Mouse (Mus musculus) urinary bladder, postnatal 10 days (tissue): ENCODE data around the gene Fam3b.

Source experiments
- DNase-seq: peaks from one replicate; pipeline ENCODE4 v3.0.0; 2022; ENCODE audit warnings: low spot score

Gene Fam3b

DNA sequence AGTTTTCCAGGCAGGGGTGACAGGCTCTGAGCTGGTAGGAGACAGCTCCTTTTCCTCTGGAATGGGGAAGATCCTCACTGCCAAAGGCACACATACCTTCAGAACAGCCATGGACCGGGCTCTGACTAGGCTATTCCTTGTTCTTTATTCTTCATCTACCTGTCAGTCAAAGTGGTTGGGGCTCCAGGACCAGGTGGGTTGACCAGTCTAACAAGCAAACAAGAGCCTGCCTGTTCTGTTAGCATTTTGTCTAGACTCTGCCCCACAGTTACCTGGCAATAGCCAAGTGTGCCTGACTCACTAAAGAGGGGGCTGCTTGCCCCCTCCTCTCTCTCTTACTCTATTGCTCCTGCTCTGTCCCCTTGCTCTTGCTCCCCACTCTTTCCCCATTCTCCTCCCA, 22.2 kb downstream of the Fam3b start:
- no peak for DNase-seq

DNA sequence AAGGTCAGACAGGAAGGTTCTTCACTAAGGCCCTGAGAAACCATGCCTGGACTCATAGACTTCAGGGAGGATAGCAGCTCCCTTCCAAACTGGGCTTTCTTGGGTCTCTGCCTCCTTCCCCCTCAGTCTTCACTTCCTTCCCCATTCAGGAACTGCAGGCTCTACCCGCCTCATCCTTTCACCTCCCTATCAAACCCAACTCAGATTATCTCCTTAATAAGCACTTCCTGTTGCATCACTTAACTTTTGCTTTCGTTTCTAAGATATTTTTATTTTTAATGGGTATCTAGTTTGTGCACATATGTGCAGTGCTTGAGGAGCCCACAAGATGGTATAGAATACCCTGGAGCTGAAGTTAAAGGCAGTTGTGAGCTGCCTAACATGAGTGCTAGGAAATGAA, 36.0 kb downstream of the Fam3b start:
- DNase-seq = no peak

DNA sequence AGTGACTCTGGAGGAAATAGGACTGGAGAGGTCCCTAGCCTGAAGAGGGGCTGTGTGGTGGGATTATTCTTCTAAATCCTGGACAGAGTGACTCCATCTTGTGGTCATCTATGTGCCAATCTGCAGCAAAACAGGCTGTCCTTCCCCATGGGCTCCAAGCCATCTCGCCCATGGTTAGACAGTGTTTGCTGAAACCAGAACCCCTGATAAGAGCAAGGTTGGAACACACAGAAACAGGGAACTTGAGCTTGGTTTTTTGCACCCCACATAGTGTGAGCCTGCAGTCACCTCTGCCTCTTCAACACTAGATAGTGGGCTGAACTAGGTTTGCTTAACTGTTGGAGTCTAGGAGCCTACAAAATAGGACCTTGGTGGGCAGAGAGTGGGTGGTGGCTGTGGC, 38.1 kb downstream of the Fam3b start:
- no peak for DNase-seq

DNA sequence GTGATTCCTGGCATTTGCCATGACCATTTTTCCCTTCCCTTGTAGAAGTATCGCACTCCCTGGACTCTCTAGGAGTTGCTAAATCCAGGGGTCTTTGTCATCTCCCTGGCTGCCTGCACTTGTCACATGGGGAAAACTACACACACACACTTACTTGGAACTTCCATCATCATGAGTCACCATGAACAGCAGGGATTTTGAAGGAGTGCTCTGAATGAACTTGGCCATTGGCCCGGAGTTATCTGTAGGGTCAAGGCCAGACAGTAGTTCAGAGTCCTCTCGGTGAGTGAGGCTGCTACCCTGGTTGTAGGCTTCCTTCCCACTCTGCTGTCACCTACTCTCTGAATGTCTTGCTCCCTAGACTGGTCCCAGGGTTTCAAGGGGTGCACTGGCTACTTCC, 39.0 kb downstream of the Fam3b start:
- no peak for DNase-seq

DNA sequence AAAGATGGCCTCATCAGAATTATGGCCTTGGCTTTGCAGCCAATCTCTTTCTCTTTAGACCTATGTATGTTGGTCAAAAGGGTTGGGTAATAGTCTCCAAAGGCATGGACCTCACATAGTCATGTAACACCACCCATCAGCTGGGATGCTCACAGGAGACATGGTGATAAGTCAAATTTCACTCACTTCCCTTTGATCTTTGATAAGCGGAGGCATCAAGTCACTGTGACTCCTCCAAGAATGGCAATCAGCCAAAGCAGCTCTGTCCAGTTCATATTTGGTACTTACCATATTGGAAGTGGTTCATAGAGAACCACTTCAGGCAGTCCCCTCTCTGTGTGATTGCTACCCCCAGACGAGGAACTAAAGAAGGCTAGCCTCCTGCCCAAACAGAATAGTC, 39.9 kb downstream of the Fam3b start:
- no peak for DNase-seq

DNA sequence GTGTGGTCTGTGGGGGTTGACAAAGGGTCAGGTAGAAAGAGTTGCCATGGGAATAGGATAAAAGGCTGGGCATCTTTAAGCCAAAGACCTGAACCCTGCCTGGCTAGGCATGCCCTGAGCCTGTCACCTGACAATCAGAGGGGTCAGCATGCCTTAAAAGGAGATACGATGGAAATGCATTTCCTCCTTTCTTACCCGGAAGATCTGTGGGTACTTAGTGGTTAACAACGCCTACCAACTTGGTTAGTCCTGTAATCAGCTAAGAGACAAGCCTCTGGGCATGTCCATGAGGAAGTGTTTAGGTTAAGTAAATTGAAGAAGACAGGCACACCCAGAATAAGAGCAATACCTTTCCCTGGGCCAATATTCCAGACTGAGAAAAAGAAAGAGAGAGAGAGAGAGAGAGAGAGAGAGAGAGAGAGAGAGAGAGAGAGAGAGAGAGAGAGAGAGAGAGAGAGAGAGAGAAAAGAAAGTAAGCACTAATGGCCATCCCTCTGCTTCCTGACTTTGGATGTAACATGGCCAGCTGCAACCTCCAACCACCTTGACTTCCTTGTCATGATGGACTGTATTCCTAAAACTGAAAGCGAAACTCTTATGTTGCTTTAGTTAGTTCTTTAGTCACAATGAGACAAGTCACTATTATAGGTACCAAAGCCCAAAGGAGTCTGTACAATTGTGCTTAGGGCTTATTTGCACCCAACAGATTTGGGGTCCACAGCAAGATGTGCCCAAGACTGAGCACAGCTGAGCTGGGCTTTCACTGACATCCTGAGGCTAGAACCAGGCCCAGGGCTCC, 46.4 kb downstream of the Fam3b start:
- no peak for DNase-seq

DNA sequence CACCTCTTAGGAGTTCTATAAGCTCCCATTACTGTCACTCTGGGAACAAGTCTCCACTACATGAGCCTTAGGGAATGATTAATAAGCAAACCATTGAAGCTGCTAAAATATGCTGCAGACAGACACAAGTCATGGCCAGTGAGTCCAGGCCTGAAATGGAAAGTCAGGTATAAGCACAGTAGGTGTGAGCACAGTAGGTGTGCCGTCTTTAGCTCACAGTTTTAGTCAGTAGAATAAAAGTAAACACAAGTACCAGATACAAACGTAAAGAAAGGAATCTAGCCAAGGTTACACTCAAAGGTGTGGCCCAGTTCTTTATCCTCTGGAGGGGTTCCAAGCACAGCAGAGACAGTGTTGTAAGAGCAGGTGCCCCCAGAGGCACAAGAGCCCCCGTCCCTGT, 47.1 kb downstream of the Fam3b start:
- DNase-seq = no peak

DNA sequence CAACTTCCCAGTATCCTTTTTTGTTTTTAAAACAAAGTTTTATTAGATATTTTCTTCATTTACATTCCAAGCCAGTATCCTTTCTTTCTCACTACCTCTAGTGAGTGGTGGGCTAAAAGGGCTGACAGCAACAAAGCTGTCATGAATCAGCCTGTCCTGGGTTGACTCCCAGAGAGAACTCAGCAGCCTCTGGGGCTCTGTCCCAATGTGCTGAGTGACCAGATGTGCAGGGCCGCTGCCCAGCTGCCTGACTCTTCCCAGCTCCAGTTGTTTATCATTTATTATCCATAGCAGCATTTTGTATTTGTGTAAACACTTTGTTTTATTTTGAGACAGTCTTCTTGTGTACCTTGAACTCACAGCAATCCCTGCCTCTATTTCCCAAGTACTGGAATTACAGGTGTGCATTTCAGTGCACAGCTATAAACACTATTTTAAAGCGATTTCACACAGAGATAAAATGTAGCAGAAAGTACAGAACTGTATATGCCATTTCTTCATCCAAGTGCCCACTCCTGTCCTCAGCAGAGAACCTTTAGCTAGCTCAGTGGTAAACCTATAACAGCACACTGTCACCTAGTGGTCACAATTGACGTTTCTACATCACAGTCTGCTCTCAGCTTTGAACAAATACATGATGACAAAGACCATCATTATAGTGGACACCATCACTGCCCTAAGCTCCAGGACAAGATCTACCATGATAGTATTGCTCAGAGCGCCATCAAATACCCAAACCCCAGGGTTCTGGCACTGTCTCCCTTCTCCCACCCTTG, 48.2 kb downstream of the Fam3b start:
- DNase-seq = no peak

DNA sequence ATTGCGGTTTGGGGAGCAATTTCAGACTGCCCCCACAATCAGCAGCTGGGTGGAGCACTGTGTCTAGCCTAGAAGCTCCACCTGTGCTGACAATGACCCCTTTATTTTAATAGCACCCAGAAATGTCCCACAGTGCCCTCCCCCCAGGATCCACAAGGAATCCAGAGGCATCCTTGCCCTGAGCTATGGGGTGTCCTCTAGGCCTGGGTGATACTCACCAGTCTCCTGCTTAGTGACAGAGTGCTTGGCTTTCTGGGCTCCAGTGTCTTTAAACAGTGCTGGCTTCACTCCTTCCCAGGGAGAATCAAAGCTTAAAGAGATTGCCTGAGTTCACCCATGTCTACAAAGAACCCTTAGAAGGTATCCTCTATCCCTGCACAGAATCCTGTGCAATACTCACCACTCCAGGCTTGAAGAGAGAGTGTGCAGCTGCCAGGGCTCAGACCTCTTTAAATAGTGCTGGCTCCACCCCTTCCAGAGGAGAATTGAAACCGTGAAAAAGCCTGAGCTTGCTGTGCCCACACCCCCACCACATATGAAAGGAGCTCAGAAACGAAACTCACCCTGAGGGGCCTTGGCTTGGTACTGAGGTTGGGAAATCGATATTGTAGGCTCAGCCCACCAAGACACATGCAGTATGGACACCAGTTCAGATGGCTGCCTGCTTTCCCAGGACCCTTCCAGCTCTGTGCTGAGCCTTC, 52.0 kb downstream of the Fam3b start, which contains the start of gene Mx1:
Gene Mx1 (minus strand): TSS at position 427 of the 701 bp plus-strand sequence.
- DNase-seq = no peak

DNA sequence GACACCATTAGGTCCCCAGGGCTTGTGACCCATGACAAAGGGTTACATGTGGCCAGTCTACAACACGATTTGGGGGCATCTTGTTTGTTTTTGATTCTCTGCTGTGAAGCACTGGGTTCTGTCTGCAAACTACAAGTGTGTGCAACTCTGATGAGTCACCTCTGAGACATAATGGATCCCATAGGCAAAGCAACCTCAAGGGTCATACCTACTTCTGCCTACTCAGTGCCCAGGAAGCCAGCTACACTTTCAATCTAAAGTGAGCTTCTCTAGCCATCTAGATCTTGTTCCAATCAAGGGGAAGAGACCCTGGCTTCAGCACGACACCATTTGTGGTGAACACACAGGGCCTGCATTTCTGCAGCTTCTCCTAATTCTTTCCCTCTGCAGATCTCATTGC, 53.3 kb downstream of the Fam3b start:
- no peak for DNase-seq

DNA sequence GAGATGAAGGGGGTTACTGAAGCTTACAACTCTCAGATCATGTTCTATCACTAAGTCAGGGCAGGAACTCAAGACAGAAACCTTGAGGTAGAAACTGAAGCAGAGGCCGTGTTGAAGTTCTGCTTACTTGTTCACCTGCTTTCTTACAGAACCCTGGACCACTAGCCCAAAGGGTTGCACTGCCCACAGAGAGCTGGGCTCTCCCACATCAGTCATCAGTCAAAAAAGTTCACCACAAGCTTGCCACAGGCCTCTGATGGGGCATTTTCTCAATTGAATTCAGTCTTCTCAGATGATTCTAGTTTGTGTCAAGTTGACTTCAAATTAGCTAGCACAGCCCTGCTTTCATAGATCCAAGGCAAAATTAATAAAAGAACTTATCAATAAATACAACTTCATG, 54.8 kb downstream of the Fam3b start:
- DNase-seq = no peak

DNA sequence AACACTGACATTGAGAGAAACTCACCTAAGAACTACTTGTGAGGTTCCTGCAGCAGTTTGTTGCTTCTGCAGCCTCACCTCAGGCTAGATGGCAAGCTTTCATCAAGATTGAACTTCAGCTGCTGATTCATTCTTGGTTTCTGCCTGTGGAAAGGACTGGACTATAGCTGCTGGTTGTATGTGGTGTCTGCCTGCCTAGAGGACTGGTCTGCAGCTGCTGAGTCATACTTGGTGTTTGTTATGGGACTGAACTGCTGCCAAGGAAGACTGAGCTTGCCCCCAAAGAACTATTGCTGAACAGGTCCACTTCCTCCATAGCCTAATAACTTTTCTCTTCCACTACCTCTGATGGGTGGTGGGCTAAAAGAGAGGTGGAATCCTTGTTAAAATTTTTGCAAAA, 67.2 kb downstream of the Fam3b start:
- DNase-seq = no peak

DNA sequence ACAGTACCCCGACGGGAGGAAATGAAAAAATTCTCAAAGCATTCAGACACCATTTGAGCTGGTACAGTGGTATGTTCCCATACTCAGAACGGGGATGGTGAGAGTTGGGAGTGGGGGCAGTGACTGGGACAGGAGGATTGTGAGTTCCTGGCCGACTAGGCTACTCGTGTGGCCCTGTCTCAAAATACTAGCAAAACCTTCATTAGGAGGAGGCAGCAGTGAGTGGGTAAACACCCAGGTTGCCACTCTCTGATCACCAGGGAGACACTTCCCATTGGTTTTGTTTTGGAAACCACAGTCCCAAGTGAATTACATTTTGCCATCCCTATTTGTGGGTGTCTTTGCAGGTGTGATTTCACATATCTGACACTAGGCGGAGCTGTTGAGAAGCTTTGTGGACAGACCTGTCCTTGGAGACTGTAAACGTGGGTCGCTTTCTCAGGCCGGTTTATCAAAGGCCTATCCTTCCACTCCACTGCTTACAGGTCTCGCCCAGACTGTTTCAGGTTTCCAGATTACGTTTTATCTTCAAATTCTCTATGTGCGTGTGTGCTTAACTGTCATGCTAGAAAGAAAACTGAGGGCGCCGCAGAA, 70.8 kb downstream of the Fam3b start:
- no peak for DNase-seq

DNA sequence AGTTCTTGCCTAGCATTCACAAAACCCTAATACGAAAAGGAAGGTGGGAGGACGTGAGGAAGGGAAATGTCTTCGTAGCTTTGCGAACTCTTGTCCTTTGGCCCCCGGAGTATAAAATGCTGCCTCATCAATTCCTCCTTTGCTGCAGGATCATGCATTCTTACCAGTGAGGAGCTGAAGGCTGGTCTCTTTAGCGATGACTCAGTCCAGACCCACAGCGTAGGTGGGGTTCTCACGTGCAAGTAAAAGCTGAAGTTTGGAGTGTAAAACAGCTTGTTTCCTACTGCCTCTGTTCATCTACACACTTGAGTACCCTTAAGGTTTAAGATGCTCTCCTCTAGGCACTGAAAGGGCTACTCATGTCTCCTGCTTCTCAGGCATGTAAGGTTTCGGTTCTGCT, 72.6 kb downstream of the Fam3b start:
- no peak for DNase-seq

DNA sequence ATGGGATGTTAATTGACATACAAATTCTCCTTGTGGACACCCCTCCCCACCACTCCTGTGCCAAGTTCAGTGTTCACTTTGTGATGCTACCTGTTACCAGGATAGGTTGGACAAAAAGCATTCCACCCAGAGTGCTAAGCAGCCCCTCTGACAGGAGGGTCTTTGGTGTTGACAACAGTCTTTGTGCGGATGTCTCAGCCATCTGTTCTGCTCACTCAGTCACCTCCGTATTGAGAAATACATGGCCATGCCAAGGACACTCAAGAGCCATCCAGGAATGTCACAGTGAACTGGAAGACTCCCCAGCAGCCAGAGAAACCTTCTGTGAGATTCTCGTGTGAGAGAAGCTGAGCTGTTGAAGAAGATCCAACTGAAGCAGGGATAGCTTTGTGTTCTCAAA, 76.4 kb downstream of the Fam3b start:
- no peak for DNase-seq

DNA sequence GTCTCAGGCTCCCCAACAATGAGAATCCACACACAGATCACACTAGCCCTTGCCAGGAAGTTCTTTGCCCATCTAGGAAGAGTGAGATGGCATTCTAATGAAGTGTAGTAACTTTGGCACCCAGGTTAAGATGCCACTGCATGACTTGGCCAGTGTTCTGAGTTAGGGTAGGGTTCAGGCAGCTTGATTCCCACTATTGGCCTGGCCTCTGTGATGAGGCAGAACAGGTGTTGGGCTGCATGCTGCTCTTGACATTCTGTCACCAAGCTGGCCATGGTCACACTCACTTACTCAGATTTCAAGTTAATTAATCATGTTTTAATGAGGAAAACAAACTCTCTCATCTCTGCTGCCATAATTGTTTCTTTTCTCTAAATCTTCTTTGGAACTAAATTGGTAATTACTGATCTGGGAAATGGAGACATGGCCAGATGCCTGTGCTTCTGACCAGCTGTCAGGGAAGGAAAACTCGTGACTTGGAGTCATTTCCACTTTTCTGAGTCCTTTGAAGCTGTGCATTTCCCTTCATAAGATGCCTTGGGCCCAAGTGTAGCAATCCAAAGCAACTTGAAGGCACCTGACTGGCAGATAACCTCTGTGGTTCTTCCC, 77.1 kb downstream of the Fam3b start:
- no peak for DNase-seq

DNA sequence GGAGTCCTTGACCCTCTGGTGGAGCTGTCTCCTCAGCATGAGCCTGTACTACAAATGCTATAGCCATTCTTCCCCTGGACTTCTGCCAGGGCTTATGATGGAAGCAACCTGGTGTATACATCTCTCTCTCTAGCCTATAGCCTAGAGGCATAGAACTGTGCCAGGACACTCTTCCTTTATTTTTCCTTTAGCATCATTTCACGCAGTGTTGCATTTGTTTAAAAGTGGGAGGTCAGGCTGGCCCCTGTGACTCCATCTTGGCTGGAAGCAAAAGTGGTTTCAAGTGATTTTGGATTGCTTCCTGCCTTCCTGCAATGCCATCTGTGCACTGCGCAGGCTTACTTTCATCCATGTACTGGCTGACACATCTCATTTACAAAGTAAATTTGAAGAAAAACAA, 80.4 kb downstream of the Fam3b start:
- no peak for DNase-seq

DNA sequence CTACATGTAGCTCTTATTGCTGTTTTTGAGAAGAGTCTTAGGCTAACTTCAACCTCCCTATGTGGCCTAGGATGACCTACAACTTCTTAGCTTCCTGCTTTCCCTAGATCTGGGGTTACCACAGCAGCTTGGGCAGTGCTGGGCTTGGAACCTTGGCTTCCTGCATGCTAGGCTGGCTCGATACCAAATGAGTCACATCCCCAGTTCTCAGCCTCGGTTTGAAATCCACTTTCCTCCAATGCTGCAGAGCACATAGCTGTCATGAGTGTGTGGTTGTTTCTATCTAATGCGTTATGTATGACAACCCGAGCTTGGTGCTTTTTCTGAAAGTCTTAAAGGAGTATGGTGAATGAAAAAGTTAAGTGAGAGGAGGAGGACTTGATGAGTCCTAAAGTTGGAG, 83.3 kb downstream of the Fam3b start:
- DNase-seq = no peak

DNA sequence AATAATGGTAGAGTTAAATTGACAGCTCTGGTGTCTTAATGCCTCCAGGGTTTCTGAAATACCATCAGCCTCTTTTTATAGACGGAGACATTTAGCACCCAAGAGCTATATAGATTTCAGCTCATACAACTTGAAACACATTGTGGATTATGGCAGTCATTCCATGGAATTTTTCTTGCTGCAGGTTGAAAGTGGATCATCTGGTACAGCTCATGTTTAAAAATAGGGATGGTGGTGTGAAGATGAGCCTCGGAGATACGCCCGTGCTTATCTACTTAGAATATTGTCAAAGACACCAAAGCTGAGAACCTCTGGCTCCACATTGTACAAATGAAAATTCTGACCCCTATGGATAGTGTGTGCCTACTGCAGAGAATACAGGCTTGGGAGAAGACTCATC, 84.5 kb downstream of the Fam3b start:
- no peak for DNase-seq

DNA sequence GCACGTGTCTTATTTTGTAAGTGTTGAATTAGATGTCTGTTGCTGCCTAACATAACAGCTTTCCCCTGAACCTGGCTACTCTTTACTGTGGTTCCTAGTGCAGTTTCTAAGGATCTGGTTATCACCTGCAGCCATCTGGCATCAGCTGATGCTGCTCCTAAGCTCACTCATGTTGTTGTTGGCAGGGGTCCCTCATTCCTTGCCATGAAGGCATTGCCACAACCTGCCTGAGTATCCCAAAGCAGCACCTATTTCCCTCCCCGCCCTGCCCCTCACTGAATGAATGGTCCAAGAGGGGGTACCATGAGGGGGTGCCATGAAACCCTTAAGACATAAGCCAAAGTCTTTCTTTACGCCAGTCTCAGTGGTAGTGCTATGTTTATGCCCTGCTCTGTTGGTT, 86.6 kb downstream of the Fam3b start:
- DNase-seq = no peak

DNA sequence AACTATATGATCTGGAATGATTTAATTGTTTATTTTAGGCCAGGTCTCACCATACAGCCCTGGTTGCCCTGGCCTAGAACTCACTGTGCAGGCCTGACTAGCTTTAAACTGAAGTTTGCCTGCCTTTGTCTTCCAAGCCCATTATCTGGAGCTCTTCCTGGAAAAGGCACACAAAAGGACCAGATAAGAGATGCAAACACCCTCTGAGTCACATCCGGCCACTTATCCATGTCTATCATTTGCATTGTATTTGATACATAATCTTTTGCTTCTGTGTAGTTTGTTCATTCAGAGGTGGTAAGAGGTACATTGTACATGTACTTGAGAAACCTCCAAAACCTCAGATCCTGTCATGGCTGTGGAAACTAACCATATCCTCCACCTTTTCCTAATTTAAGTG, 91.0 kb downstream of the Fam3b start:
- no peak for DNase-seq

DNA sequence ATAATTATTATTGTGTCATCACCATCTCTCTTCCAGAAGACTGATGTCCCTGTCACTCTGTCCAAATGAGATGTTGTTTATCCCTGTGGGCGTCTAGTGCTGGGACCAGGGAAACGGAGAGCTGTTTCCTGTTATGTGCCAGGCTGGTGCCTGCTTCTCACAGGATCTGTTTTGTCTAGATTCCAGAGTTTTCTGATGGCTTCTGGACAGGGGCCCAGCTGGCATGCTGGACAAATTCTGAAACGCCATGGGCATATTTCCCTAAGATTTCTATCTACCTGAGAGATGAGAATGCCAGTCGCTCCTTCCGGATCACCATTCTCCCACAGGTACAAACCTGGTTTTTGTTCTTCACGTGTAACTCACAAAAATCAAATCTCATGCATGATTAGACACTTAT, 92.9 kb downstream of the Fam3b start:
- no peak for DNase-seq
